Mouse (Mus musculus) spleen, adult 2 months (tissue): ENCODE measurements around the gene Sag. TPM values are rescaled to one million over a fixed set of nuclear protein-coding genes. Genes with fewer than 3 reads are reported as not detected.

ENCODE experiments used
- DNase-seq, 2 experiments: peaks; one replicate each; pipeline versions ENCODE4 v3.0.0 to v3.0.0-alpha.2; 2012 to 2021; ENCODE audit warnings: low spot score in 2 of 2, low read depth in 1 of 2
- H3K27ac ChIP-seq: fragments of 200-500 bp; 2 replicates; pipeline ENCODE4 v1.5.1; 2012; ENCODE audit warnings: low read length, inconsistent platforms; ENCODE audit not compliant: insufficient read depth
- H3K27me3 ChIP-seq: fragments of 200-500 bp; 2 replicates; pipeline ENCODE4 v1.6.1; 2012; ENCODE audit warnings: mild to moderate bottlenecking, moderate library complexity, low read length, inconsistent platforms; ENCODE audit not compliant: control insufficient read depth, insufficient read depth
- H3K36me3 ChIP-seq: fragments of 200-500 bp; 2 replicates; pipeline ENCODE4 v1.6.1; 2012; ENCODE audit warnings: mild to moderate bottlenecking, low read length, inconsistent platforms; ENCODE audit not compliant: control insufficient read depth, insufficient read depth
- H3K4me1 ChIP-seq: fragments of 200-500 bp; 2 replicates; pipeline ENCODE4 v1.6.1; 2011; ENCODE audit warnings: inconsistent platforms; ENCODE audit not compliant: control insufficient read depth, insufficient read depth, insufficient read length
- H3K4me3 ChIP-seq: fragments of 200-500 bp; 2 replicates; pipeline ENCODE4 v1.5.1; 2011; ENCODE audit warnings: mild to moderate bottlenecking, inconsistent platforms; ENCODE audit not compliant: insufficient read depth, insufficient read length; ENCODE audit errors: extremely low read depth
- CTCF ChIP-seq: fragments of 200-500 bp; IDR thresholded peaks from 2 replicates; pipeline ENCODE4 v1.5.1; 2011; ENCODE audit warnings: mild to moderate bottlenecking, inconsistent platforms; ENCODE audit not compliant: insufficient read depth, insufficient read length, insufficient replicate concordance; ENCODE audit errors: extremely low read depth
- POLR2A ChIP-seq: fragments of 200-500 bp; IDR thresholded peaks from 2 replicates; pipeline ENCODE4 v1.6.1; 2011; ENCODE audit warnings: low read depth, low read length, inconsistent platforms
- WGBS: fragments of 180-500 bp; shearing (Covaris S2); methylation state at CpG from one replicate; pipeline ENCODE4 v1.1.7; 2018; 5-methylcytosine and 5-hydroxymethylcytosine counted together
- polyA plus RNA-seq: library from polyadenylated mRNA; depleted of rRNA; stranded (reverse); fragments of >200 nt; gene quantifications from 2 replicates; pipeline ENCODE4 v1.2.3, GENCODE M21; 2012

Sag gene
- polyA plus RNA-seq, 1 experiment: 0.57 TPM

DNA sequence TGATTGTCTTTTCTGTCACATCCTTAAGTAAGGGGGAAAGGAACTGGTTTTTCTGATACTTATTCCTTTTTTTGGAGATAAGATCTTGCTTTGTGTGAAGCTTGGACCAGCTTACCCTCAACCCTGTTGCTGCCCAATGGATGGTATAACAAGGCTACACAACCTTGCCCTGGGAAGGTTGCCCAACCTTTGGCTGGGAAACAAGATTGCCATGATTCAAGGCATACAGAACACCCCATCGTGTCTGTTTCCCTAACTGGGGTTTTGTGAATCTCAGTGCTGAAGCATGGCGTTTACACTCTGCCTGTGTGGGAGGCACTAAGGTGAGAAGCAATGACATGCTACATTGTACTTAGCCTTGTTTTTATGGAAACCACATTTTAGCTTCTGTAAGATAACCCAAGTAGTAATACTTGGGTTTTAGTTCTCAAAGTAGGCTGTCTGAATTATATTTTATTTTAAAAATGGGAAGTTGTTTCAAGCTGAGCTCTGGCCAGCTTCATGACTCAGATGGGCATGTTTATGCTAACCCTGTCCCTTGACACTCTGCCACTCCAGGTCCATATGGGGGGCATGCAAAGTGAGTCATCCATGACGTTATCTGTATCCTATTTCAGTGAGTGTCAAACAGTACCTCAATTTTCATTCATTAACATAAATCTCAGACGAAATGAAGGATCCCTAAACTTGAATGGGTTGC is 10.9 kb upstream of the Sag start:
- Histone ChIP-seq H3K36me3 (peaks cover 23% of the 10 kb centered on the region), H3K27ac (no peak overlapping the region), H3K4me3 (no peak overlapping the region), H3K4me1 (no peaks in the 10 kb centered on the region), H3K27me3 (no peaks in the 10 kb centered on the region)
- TF ChIP-seq POLR2A: no peak
- TF ChIP-seq CTCF: no peak
- WGBS: 81% methylated on average over 4 of the region's 4 CpGs
- no peak for DNase-seq

DNA sequence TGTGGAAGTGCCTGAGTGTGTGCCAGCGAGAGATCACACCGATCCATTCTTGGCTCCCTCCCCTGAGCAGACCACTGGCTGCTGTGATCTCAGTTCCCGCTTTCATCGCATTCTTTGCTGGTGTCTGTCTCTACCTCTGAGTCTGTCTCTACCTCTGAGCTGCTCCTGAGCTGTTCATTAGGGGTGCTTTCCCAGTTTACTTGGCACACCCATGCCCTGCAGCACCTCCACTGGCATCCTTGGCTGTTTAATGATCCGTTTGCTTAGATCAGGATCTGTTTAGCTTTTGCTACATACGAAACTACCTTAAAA is 10.4 kb upstream of the Sag start:
- no peaks in the 10 kb centered on the region for H3K4me1 ChIP-seq
- no peaks in the 10 kb centered on the region for H3K27me3 ChIP-seq
- no peak overlapping the region for H3K4me3 ChIP-seq
- no peak for DNase-seq
- WGBS: 95% methylated on average over 6 of the region's 6 CpGs
- peaks cover 23% of the 10 kb centered on the region for H3K36me3 ChIP-seq
- H3K27ac ChIP-seq: no peak overlapping the region
- TF ChIP-seq CTCF (no peak), POLR2A (no peak)

DNA sequence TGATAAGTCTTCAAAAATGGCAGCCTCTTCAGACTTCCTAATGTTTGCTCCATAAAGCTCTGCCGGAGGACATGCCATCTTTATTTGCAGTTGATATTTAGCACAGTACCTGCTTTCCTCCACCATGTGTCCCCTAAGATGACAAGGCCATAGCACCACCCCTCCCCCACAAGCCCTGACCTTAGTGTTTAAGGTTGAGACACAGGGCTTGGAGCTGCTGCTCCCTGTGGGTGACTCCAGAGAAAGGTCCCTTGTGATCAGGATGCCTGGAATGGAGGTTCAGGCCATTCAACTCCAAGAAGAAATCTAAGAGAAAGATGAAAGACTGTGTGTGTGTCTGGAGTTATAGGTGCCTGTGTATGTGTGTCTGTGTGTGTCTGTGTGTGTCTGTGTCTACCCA is 5.8 kb upstream of the Sag start:
- Histone ChIP-seq H3K27ac (no peak overlapping the region), H3K36me3 (peaks cover 6% of the 10 kb centered on the region), H3K27me3 (no peaks in the 10 kb centered on the region), H3K4me3 (no peak overlapping the region), H3K4me1 (no peaks in the 10 kb centered on the region)
- 93% methylated on average over 1 of the region's 1 CpGs for WGBS
- no peak for DNase-seq
- TF ChIP-seq POLR2A (no peak), CTCF (no peak)

DNA sequence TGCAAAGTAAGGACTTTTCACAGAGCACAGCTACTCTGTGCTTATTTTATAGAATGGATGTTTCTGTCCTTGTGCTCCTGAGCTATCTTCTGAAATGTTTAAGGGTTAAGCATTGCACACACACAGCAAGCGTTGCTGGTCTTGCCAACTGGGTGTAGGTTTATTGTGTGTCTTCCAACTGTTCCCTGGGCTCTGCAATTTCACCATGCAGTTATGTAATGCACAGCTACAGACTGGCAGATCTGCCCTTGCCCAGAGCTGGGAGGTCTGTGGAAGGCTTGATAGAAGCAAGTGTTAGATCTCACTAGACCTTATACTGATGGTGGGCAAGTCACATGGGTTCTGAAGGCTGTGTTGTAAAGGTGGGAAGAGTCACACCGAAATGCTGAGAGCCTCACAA is 5.2 kb upstream of the Sag start:
- Histone ChIP-seq H3K27me3 (no peaks in the 10 kb centered on the region), H3K4me1 (no peaks in the 10 kb centered on the region), H3K36me3 (peaks cover 3% of the 10 kb centered on the region), H3K27ac (no peak overlapping the region), H3K4me3 (no peak overlapping the region)
- TF ChIP-seq CTCF (no peak), POLR2A (no peak)
- WGBS: 91% methylated on average over 2 of the region's 2 CpGs
- no peak for DNase-seq

DNA sequence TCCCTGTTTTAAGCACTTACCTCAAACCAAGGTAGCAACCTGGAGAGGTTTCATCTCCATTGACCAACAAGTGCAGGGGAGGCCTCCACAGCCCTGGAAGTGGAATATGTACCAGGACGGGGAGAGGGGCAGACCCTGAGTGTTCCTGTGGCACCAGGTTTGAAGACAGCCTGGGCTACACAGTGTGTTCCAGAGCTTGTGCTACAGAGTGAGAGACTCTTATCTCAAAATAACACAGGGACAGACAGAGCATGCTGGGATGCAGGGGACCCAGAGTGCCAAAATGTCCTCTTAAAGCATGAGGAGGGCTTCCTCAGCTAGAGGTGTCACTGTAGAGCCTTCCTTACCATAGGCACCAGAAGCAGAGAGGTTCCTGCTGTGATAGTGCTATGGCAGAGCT is 4.3 kb downstream of the Sag start:
- Histone ChIP-seq H3K4me1 (no peaks in the 10 kb centered on the region), H3K27me3 (no peaks in the 10 kb centered on the region), H3K36me3 (no peaks in the 10 kb centered on the region), H3K27ac (no peak overlapping the region), H3K4me3 (no peak overlapping the region)
- DNase-seq: no peak
- TF ChIP-seq POLR2A (no peak), CTCF (no peak)
- WGBS: 89% methylated on average over 1 of the region's 1 CpGs

DNA sequence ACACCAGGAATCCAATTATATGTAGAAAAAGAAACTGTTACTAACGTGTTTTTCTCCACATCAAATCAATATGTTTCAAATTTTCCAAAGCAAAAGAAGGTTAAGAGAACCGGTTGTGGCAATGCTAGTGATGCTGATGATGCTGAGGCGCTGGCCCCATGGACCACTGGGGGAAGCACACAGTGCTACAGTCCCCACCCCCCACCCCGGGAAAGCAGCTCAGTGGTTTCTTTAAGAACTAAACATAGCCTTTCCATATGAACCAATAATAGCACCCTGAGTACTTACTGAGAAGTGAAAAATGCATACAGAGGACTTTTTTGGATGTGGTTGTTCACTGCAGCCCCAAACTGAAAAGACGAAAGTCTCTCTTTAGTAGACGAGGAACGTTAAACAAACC is 7.9 kb downstream of the Sag start:
- H3K36me3 ChIP-seq: no peaks in the 10 kb centered on the region
- WGBS: 39% methylated on average over 7 of the region's 7 CpGs
- peaks cover 3% of the 10 kb centered on the region; the same call in 1 of the 2 replicates for H3K4me1 ChIP-seq
- no peaks in the 10 kb centered on the region for H3K27me3 ChIP-seq
- no peak overlapping the region for H3K4me3 ChIP-seq
- no peak for DNase-seq
- TF ChIP-seq POLR2A: no peak
- no peak overlapping the region for H3K27ac ChIP-seq

DNA sequence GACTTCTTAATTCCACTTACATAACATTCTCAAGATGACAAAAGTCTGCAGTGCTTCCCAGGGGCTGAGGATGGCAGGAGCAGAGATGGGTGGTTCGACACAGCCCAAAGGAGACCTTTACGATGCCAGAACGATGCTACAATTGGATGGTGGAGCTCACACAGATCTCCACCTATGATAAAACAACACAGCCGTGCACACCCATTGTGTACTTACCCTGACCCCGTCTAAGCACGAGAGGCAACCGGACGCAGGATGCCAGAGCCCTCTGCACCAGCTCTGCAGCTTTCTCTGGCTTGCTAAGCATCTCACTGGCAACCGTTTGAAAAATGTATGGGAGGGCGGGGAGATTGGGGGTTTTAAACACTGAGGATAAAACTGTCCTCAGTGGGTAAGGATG is 8.6 kb downstream of the Sag start:
- H3K27ac ChIP-seq: no peak overlapping the region
- DNase-seq: no peak
- H3K27me3 ChIP-seq: no peaks in the 10 kb centered on the region
- no peak for TF ChIP-seq CTCF
- TF ChIP-seq POLR2A: no peak
- no peaks in the 10 kb centered on the region for H3K36me3 ChIP-seq
- H3K4me3 ChIP-seq: no peak overlapping the region
- H3K4me1 ChIP-seq: peaks cover 3% of the 10 kb centered on the region; the same call in 1 of the 2 replicates
- 85% methylated on average over 10 of the region's 10 CpGs for WGBS
